Mouse (Mus musculus) left cerebral cortex, postnatal 10 days (tissue): ENCODE measurements around the gene Hist1h4b. TPM values are rescaled to one million over a fixed set of nuclear protein-coding genes. Genes with fewer than 3 reads are reported as not detected.
"Not testable (repeated sequence)": the region's sequence is repeated elsewhere in the genome, so short reads cannot be mapped to it uniquely, and the experiment has no call there.

Source experiments
- DNase-seq, 2 experiments: peaks; one replicate each; pipeline ENCODE4 v3.0.0; 2021 to 2022; ENCODE audit warnings: low spot score in 2 of 2, mixed read lengths in 1 of 2; ENCODE audit errors: extremely low spot score in 1 of 2
- intact Hi-C: fragments of 180-260 bp; cut with DNase I; formaldehyde crosslinking; loops from one replicate; pipeline ENCODE4 v1.15.1; 2025
- microRNA-seq: library from miRNA; unstranded; fragments of <30 nt; microRNA quantifications from one replicate; pipeline ENCODE4 v1.2.0, GENCODE M21; 2022
- total RNA-seq, 2 experiments: library from RNA; stranded (reverse); gene quantifications; 2 replicates each; pipeline ENCODE4 v1.2.3; 2021

Hist1h4b gene
- total RNA-seq, 2 experiments from 2014 or later, result 79.7 to 80.1 TPM

GRCm38 (mm10) chr13:23764324-23765171 lies 7.7 kb downstream of the Hist1h4b start:
- no peak for DNase-seq
- intact Hi-C loops, result no loop called here

DNA sequence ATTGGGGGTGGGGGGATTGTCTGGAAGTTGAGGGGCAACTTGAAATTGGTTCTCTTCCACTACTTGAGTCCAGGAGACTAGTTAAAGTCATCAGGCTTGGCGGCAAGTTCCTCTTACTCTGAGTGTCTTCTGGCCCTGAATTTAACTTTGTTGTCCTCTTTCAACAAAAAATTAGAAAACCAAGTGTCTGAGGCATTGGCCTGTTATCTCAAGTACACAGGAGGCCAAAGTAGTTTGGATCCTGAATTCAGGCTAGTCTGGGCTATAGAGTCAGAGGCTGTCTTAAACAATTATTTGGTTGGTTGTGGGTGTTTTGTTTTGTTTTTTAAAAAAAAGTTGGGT lies 8.3 kb downstream of the Hist1h4b start:
- intact Hi-C loops, result no loop called here
- DNase-seq, result no peak

DNA sequence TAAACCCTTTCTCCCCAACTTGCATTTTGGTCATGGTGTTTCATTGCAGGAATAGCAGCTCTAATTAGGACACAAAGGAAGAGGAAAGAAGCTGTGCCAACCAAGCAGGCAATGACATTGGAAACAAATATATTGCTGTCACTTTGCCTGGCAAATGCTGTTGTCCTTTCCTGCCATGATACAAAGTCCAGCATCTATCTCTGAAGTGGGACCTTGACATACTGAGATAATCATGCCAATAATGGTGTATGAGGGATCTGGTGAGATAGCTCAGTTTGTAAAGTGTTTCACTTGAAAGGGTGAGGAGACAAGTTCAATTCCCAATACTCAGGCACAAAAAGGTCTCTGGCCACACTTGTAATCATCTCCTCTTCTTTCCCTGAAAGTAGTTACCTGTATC lies 10.0 kb downstream of the Hist1h4b start:
- DNase-seq, result no peak
- intact Hi-C loops, result no loop called here

- intact Hi-C loops, result no loop called here
- DNase-seq, result no peak
Measured at GRCm38 (mm10) chr13:23768834-23769397, 12.1 kb downstream of the Hist1h4b start.

- DNase-seq, intact Hi-C loops: not testable (repeated sequence)
Measured at GRCm38 (mm10) chr13:23769613-23770012, 12.8 kb downstream of the Hist1h4b start, which contains the start of gene Trim38. Gene Trim38, plus strand, starts transcription at chr13:23769913.

DNA sequence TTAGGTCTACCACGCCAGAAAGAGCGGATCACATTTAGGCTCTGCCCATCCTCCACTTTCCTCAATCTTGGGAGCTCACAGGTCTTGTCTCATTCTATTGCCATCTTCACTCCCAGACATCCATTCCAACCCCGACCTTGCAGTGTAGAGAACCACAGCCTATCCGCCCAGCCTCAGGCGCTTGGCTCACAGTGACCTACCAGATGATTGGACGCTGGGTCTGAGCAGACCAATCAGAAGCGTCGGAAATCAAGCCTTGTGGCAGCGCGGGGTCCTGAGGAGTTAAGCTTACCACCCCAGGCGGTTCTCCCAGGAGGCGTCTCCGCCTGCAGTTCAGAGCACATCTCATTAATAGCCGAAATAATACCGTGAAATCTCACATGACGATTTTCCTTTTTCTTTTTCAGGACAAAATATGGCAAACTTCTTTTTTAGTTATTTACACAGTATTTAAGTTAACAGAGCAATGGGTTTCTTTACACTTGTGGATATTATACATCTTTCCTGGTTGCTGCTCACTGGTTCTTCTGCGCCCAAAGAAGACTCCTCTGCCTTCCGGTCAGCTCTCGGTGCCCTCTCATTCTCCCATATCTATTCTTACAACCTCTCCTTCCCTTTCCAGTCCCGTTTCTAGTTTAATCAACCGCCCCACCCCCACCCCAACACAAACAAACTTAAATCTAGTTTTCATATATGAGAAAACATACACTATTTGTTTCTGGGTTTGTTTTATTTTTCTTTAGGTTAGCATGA lies 15.9 kb downstream of the Hist1h4b start:
- intact Hi-C loops, result no loop called here
- peak; percentile 47 to 64 for DNase-seq

DNA sequence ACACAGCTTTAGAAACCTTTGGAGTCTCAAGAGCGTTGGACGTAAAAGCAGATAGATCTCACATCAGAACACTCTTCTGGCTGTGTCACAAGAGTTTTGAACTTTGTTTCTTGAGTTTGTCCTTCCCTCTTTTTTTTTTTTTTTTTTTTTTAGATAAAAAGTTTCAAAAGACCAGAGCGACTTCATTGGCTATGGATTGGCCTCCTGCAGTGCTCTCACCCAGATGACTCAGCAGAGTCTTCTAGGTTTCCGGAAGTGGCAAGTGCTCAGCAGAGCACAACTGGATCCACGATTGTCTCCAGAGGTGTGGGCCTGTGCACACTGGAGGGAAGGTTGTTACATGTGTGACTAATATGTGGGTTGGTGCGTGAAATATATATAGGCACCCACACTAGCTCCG lies 21.5 kb downstream of the Hist1h4b start:
- no peak for DNase-seq
- intact Hi-C loops, result no loop called here

DNA sequence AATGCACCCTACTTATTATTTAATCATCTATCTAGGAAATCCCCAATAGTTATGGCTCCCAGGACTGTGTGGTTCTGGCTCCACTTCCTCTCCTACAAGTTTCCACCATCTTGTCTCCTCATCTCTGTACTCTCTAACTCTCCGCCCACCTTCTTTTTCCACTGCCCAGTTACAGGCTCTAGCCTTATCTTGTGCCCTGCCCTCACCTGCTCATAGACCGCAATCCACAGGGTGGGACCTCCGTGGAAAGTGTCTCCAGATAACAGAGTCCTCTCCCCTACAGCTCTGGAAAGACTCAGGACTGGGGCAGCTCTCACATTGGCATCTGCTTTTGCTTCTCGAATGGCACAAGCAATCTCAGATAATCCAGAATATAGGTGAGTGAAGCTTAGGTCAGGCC lies 22.2 kb downstream of the Hist1h4b start:
- intact Hi-C loops, result no loop called here
- no peak for DNase-seq

- intact Hi-C loops, result no loop called here
- peak; percentile 57 to 58 for DNase-seq
Measured at GRCm38 (mm10) chr13:23792520-23792919, 35.7 kb downstream of the Hist1h4b start.

- DNase-seq, result no peak
- intact Hi-C loops, result no loop called here
Measured at GRCm38 (mm10) chr13:23799405-23799804, 42.6 kb downstream of the Hist1h4b start.

- intact Hi-C loops, result no loop called here
Measured at GRCm38 (mm10) chr13:23804532-23804931, 47.7 kb downstream of the Hist1h4b start.

GRCm38 (mm10) chr13:23806422-23807052 lies 49.7 kb downstream of the Hist1h4b start, which contains the start of gene Slc17a2:
Gene Slc17a2, plus strand, starts transcription at chr13:23806993.
- intact Hi-C loops, result no loop called here
- DNase-seq, result peak in 1 of 2 experiments; percentile 19

More at GRCm38 (mm10) chr13:23804532-23804931, 47.7 kb downstream of the Hist1h4b start:
- no peak for DNase-seq

Small RNA genes lying within 50 kb of the gene (microRNA-seq; reads per million reads assigned to microRNA genes)
- not detected for gene Gm44314
- not detected for gene Gm44484

Other genes with a start within 250 kb of the Hist1h4b start
- gene Hist1h4h, start 226.0 kb upstream of the Hist1h4b start, total RNA-seq, result 100 to 1,000 TPM; 265 to 270 TPM
- gene Hist1h2af, start 223.1 kb upstream of the Hist1h4b start, total RNA-seq, result 10 to 100 TPM; 27.0 to 28.3 TPM
- 10 to 100 TPM in 1 of 2 experiments, 1 to 10 TPM in 1; 9.7 to 10.4 TPM for gene Hist1h3g, start 221.6 kb upstream of the Hist1h4b start, total RNA-seq
- gene Hist1h2bh, start 213.6 kb upstream of the Hist1h4b start, total RNA-seq, result 1 to 10 TPM; 1.4 to 1.7 TPM
- gene Hist1h3f, start 213.0 kb upstream of the Hist1h4b start, total RNA-seq, result 10 to 100 TPM; 22.6 to 23.0 TPM
- 100 to 1,000 TPM; 148 to 159 TPM for gene Hist1h4f, start 205.4 kb upstream of the Hist1h4b start, total RNA-seq
- gene Hist1h1d, start 203.8 kb upstream of the Hist1h4b start, total RNA-seq, result 1 to 10 TPM; 4.5 to 5.3 TPM
- 10 to 100 TPM; 65.0 to 81.2 TPM for gene Hist1h3e, start 194.6 kb upstream of the Hist1h4b start, total RNA-seq
- 10 to 100 TPM in 1 of 2 experiments, 1 to 10 TPM in 1; 9.5 to 14.3 TPM for gene Hist1h2ae, start 185.8 kb upstream of the Hist1h4b start, total RNA-seq
- 100 to 1,000 TPM in 1 of 2 experiments, 10 to 100 TPM in 1; 94.0 to 103 TPM for gene Hist1h2bg, start 185.6 kb upstream of the Hist1h4b start, total RNA-seq
- 10 to 100 TPM; 38.1 to 39.3 TPM for gene Hist1h2bf, start 182.8 kb upstream of the Hist1h4b start, total RNA-seq
- 1 to 10 TPM; 5.8 to 9.4 TPM for gene Hist1h2ad, start 182.6 kb upstream of the Hist1h4b start, total RNA-seq
- 1 to 10 TPM; 8.4 to 9.1 TPM for gene Hist1h3d, start 181.2 kb upstream of the Hist1h4b start, total RNA-seq
- 100 to 1,000 TPM; 134 to 145 TPM for gene Hist1h4d, start 175.4 kb upstream of the Hist1h4b start, total RNA-seq
- 1 to 10 TPM; 6.8 to 7.2 TPM for gene Hist1h2be, start 135.9 kb upstream of the Hist1h4b start, total RNA-seq
- gene Hist1h1e, start 134.5 kb upstream of the Hist1h4b start, total RNA-seq, result 10 to 100 TPM; 62.5 to 68.0 TPM
- 1 to 10 TPM; 2.4 to 2.9 TPM for gene Hist1h2ac, start 73.1 kb upstream of the Hist1h4b start, total RNA-seq
- 10 to 100 TPM; 17.4 to 21.2 TPM for gene Hist1h2bc, start 72.8 kb upstream of the Hist1h4b start, total RNA-seq
- not detected for gene Hist1h1t, start 61.2 kb upstream of the Hist1h4b start, total RNA-seq
- 100 to 1,000 TPM in 1 of 2 experiments, 10 to 100 TPM in 1; 94.0 to 104 TPM for gene Hist1h4c, start 58.6 kb upstream of the Hist1h4b start, total RNA-seq
- 1 to 10 TPM; 2.0 to 2.5 TPM for gene Hfe, start 46.2 kb upstream of the Hist1h4b start, total RNA-seq
- gene Hist1h1c, start 18.2 kb upstream of the Hist1h4b start, total RNA-seq, result 10 to 100 TPM; 75.9 to 81.0 TPM
- gene Hist1h3c, start 11.4 kb upstream of the Hist1h4b start, total RNA-seq, result 10 to 100 TPM; 13.2 to 15.0 TPM
- gene Hist1h2bb, start 10.3 kb upstream of the Hist1h4b start, total RNA-seq, result 10 to 100 TPM; 25.4 to 26.6 TPM
- gene Hist1h2ab, start 5.9 kb upstream of the Hist1h4b start, total RNA-seq, result 10 to 100 TPM; 43.9 to 44.2 TPM
- gene Hist1h3b, start 4.7 kb upstream of the Hist1h4b start, total RNA-seq, result 10 to 100 TPM; 37.4 to 47.0 TPM
- 10 to 100 TPM; 77.4 to 83.3 TPM for gene Hist1h4a, start 4.2 kb downstream of the Hist1h4b start, total RNA-seq
- gene Hist1h3a, start 5.4 kb downstream of the Hist1h4b start, total RNA-seq, result 10 to 100 TPM; 53.3 to 58.4 TPM
- gene Hist1h1a, start 6.7 kb downstream of the Hist1h4b start, total RNA-seq, result 10 to 100 TPM; 32.9 to 36.8 TPM
- under 1 TPM; 0.36 to 0.54 TPM for gene Trim38, start 12.9 kb downstream of the Hist1h4b start, total RNA-seq
- not detected for gene Slc17a2, start 50.0 kb downstream of the Hist1h4b start, total RNA-seq
- under 1 TPM; 0.19 to 0.28 TPM for gene Slc17a3, start 82.4 kb downstream of the Hist1h4b start, total RNA-seq
- not detected for gene Slc17a1, start 110.7 kb downstream of the Hist1h4b start, total RNA-seq
- not detected for gene Slc17a4, start 158.0 kb downstream of the Hist1h4b start, total RNA-seq
- not detected for gene Hist1h2ba, start 177.1 kb downstream of the Hist1h4b start, total RNA-seq
- not detected for gene Hist1h2aa, start 177.4 kb downstream of the Hist1h4b start, total RNA-seq
- gene Scgn, start 234.2 kb downstream of the Hist1h4b start, total RNA-seq, result under 1 TPM; 0.64 to 0.83 TPM